Mouse (Mus musculus) T-helper 17 cell (primary cell): ENCODE results near the gene Parp12.

Source experiments
- in situ Hi-C, 2 experiments: fragments of 300-600 bp; cut with MboI, MseI; formaldehyde crosslinking; loops; 1 replicate in 1 of 2; 2 replicates in 1 of 2; pipeline ENCODE4 v1.15.1; 2025; ENCODE audit warnings: high pct_unique_total_duplicates in 2 of 2

Gene Parp12

DNA sequence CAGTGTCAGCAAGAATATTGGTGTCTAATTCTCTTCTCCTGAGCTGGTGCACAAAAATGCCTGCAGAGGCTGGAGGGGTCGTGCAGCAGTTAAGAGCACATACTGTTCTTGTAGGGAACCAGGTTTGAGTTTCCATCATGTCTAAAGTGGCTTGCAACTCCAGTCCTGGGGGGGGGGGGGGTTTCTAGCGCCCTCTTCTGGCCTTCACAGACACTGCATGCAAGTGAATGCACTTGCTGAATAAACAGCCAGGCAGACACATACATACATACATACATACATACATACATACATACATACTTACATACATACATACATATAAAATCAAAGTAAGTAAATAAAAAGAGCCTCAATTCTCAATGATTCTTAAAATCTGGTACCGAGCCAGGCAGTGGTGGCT, 59.8 kb downstream of the Parp12 start:
- in situ Hi-C loops = no loop called here

DNA sequence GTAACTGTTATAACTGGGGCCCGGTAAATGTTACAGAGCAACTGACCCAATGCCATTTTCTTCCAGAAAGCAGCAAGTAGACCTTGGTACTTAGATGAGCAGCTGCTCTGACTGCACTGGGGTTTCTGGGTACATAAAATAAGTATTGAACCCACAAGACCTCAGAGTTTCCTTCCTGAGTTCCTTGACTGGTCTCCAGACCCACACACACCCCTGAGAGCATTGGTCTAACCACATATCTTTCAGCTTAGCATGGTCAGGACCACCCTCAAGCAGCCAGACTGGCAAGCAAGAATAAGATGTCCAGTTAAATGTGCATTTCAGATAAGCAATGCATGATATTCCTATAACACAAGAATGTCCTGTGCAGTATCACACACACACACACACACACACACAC, 61.0 kb downstream of the Parp12 start:
- in situ Hi-C loops = no loop called here

DNA sequence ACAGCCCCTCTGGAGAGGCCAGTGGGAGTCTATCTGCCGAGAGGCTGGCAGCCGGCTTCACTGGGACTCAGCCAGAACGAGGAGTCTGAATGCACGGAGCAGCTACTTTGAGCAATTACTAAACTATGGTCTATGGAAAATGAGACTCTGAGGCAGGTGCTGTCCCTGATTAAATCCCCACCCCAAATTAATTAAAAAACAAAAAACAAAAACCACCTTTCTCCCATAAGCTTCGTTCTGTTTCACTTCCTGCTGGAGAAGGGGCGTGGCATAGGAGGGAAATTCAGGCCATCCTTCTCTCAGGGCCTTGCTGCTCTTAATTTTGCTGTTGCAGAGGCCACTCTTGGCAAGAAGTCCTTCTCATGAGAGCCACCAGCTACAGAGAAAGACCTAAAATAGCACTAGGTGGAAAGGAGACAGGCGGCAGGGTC, 62.3 kb downstream of the Parp12 start:
- in situ Hi-C loops = no loop called here

DNA sequence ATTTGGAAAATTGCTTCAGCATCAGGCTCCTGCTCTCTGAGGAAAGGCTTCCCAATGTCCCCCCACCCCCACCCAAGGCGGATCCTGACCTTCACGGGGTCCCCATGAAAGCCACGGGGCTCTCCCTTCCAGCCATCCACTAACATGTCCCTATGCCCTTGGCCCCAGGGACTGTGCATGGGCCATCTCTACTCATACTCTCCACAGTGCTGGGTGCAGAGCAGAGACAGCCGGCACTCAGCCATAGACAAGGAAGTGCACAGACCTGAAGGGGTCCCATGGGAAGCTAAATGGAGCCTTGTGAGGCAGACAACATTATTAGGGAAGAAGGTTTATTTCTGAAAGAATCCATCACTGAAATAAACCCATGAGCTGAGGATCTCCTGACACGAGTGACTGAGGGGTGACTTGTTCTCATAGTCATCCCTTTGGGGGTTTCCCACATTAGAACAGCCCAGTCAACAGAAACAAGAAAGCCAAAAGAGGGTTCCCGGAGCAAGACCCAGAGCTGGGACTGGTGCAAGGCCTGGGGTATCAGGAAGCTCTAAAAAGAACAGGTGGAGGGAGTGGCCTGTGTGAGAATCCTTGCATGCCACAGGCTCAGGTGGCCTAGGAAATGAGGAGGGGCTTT, 63.2 kb downstream of the Parp12 start:
- in situ Hi-C loops = no loop called here

DNA sequence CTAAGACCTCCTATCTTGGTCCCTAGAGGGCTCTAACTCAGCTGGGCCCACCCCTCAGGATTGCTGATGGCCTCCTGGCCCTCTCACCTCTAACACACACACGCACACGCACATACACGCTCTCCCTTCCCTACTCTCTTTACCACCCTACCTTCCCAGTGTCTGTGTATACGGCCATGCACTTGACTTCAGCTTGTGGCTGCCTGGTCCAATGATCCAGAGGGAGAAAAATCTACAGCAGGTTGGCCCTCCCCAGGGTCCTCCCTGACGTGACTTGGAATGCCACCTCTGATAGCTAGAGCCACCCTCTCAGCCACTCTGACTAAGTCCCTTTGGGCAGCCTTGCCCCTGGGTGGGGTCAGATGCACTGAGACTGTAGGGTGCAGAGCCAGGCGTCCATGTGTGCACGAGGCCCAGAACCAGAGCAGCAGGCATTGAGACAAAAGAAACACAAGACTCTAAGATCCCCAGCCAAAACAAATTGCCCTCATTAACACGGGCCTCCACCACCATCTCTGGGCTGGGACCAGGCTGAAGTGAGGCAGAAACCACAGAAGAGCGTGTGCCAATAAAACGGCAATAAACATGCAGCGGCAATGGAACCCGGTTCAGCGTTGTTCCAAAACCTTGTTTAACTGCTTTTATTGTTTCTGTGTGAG, 63.8 kb downstream of the Parp12 start:
- in situ Hi-C loops = no loop called here

DNA sequence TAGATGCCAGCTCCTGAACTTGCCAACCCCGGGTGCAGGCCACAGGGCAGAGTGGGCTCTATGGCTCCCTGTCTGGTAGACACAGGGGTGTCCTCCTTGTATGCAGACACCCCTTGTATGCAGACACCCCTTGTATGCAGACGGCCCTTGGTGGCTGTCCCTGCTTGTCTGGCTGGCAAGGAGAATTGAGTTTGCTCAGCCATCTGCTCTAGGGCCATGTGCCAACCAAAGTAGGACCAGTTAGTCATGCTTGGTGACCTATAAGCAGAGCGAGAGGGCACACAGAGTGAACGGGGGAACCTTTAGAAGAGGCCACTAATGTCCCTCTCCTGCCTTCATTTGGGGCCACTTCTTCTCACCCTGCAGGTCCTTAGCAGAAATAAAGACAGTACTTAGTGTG, 65.5 kb downstream of the Parp12 start:
- in situ Hi-C loops = no loop called here

DNA sequence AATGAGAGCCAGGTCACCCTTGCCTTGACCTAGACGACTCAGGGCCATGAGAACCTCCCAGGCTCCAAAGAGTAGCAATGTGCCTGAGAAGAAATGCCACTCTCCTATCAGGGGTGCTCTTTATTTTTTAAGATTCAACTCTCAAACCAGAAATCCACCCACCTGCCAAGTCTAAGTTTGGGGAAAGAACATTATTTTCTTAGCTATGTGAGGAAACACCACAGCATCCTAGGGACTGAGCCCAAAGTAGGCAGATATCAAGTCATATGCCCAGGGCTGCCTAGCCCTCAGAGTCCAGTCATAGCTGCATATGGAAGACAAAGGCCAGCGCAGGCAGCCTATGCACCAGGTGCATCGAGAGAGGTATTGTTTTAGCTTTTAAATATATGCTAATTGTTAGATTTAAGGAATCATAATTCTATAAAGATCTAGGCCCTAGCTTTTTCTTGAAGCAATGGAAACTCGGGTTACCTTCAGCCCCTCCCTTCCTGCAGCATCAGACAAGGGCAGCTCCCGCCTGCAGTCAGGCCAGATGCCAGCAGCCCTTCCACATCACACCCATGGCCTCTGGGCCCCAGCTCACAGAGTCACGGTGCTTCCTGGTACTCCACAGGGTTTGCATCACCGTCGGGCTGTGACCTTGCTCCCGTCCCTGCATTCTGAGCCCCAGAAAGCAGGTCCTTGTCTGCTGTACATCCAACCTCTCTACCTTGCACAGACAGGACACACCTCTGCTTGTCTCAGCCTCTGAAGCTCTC, 66.2 kb downstream of the Parp12 start:
- in situ Hi-C loops = no loop called here

DNA sequence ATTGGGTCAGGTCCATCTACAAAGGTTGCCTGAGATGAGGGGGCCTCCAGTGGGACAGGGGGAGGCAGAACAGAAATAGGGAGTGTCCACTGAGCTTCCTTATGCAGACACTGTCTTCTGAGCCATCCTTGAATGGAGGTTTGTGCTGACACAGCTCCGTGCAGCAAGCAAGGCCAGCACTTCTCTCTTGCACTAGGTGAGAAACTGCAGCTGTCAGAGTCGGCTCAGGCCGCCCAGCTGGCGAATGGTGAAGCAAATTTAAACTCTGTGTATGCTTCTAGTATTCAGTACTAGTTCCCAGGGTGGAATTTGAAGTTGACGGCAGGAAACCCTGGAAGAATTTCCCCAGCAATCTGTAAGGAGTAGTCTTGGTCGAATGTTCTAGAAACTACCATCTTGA, 67.3 kb downstream of the Parp12 start:
- in situ Hi-C loops = no loop called here

DNA sequence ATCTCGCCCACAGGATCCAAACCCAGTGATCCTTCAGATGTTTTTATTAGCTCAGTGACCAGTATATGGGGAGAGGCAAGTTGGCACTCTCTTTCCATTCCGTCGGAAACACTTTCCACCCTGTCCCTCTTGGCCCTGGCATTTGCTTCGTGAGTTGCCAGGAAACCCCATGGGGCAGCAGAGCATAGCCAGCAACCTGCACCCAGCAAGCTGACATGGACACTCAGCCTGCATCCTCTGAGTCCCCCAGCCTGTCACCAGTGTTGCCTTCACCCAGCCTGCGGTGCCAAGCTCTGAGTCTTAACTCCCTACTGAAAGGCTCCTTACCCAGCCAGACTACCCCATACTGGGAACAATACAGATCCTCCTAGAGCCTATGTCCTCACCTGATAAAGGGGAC, 69.0 kb downstream of the Parp12 start:
- in situ Hi-C loops = no loop called here

DNA sequence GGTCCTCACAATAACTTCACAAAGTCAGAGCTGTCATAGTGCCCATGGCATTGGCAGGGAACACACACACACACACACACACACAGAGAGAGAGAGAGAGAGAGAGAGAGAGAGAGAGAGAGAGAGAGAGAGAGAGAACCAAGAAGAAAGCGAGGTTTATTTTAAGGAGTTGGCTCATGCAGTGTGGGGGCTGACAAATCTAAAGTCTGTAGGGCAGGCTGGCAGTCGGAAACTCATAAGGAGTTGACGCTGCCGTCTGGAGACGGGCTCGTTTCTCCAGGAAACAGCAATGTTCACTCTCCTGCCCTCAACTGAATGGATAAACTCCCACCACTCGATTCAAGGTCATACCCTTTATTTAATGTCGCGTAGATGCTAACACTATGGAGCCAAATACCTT, 77.7 kb downstream of the Parp12 start:
- in situ Hi-C loops = no loop called here
